ENCODE assay signal across 17 mouse cellular contexts in genomic region chr9:103702452-103702851, GRCm38 (mm10). TPM values are rescaled to one million over a fixed set of nuclear protein-coding genes. Genes with fewer than 3 reads are reported as not detected.
DNase-seq lines count a peak whose midpoint lies in the region; ATAC-seq and TF ChIP-seq lines count a peak whose summit lies in the region.
"Had no signal": no experiment of that assay in that cellular context is flagged by ENCODE, and none has a peak within 500 bp of the region (broad histone marks: within the 10 kb centered on the region; RNA-seq: fewer than 3 reads in every experiment).

No protein-coding gene starts in this region.

- no peak for ATAC-seq in liver, embryonic 14.5 days (ENCODE audit: insufficient read depth)

- no peaks in the 10 kb centered on the region for H3K27me3 ChIP-seq in liver, embryonic 14.5 days (ENCODE audit: control insufficient read depth, insufficient read depth, low read length)
- H3K27me3 ChIP-seq: neural tube, embryonic 13.5 days had no signal

- H3K4me1 ChIP-seq in liver, embryonic 14.5 days (replicated peaks; ENCODE audit: control insufficient read depth in 2 of 2, insufficient read depth in 2 of 2, low read length in 1 of 2), result no peaks in the 10 kb centered on the region
- H3K4me1 ChIP-seq: limb, embryonic 10.5 days had no signal

- no peak for DNase-seq in gastrocnemius, adult 2 months
- no peak for DNase-seq in gastrocnemius, postnatal 10 days
- no peak for DNase-seq in liver, embryonic 14.5 days (ENCODE audit: low read depth in 3 of 3, low spot score in 3 of 3)
- DNase-seq in liver (no peak), adipocyte (ENCODE audit: low spot score) (no peak)
- DNase-seq in B cell, adult 2 months, result peak; percentile 34 to 39
- DNase-seq in brain, embryonic 14.5 days (ENCODE audit: low read depth), result no peak
- no peak for DNase-seq in urinary bladder, adult 18-20 months (ENCODE audit: low spot score in 2 of 2)
- DNase-seq: cerebellum, adult 18-20 months; midbrain, embryonic 14.5 days; right cerebral cortex, adult 18-20 months; thymus, postnatal 14 days had no signal

- no peaks in the 10 kb centered on the region for H3K36me3 ChIP-seq in liver, embryonic 14.5 days (replicated peaks; ENCODE audit: control insufficient read depth, insufficient read depth, low read depth)

- H3K9ac ChIP-seq in liver, embryonic 14.5 days (replicated peaks), result no peak overlapping the region
- H3K9ac ChIP-seq: hindbrain, embryonic 14.5 days; neural tube, embryonic 13.5 days had no signal

- no peak overlapping the region for H3K4me2 ChIP-seq in liver, embryonic 14.5 days (ENCODE audit: low read depth)
- H3K4me2 ChIP-seq: heart, embryonic 11.5 days; hindbrain, embryonic 14.5 days; neural tube, embryonic 13.5 days had no signal

- no peak overlapping the region for H3K4me3 ChIP-seq in gastrocnemius, adult 2 months
- no peak overlapping the region for H3K4me3 ChIP-seq in liver, embryonic 14.5 days (ENCODE audit: insufficient read depth in 1 of 2, low read depth in 2 of 2, low read length in 2 of 2)
- H3K4me3 ChIP-seq: limb, embryonic 10.5 days; neural tube, embryonic 13.5 days had no signal

- intact Hi-C loops in gastrocnemius, adult 2 months (cut with DNase I), result no loop called here

- TF ChIP-seq POLR2A in brain, embryonic 14.5 days (IDR thresholded peaks at IDR 0.05; ENCODE audit: borderline replicate concordance, extremely low read depth, insufficient read depth, insufficient read length, poor library complexity, severe bottlenecking), result no peak

- H3K27ac ChIP-seq in gastrocnemius, adult 2 months, result no peak overlapping the region
- no peak overlapping the region for H3K27ac ChIP-seq in liver, embryonic 14.5 days
- H3K27ac ChIP-seq: hindbrain, embryonic 14.5 days; limb, embryonic 10.5 days; neural tube, embryonic 13.5 days had no signal

- no peaks in the 10 kb centered on the region for H3K9me3 ChIP-seq in liver, embryonic 14.5 days (ENCODE audit: control insufficient read depth, low read length)
- H3K9me3 ChIP-seq: limb, embryonic 10.5 days; neural tube, embryonic 13.5 days had no signal

- peak; percentile 11; the same call in 1 of the 2 replicates for TF ChIP-seq CTCF in gastrocnemius, adult 2 months (IDR thresholded peaks at IDR 0.05)
- peak; percentile 30 for TF ChIP-seq CTCF in liver, embryonic 14.5 days (IDR thresholded peaks at IDR 0.05; ENCODE audit: low read depth)
- TF ChIP-seq CTCF in brain, embryonic 14.5 days (IDR thresholded peaks at IDR 0.05; ENCODE audit: borderline replicate concordance, extremely low read depth, insufficient read depth, insufficient read length), result peak; percentile 33; the same call in 1 of the 2 replicates

- WGBS in liver, embryonic 14.5 days (ENCODE audit: insufficient replicate concordance), result 82% methylated on average over 5 of the region's 5 CpGs

- no peak for TF ChIP-seq EP300 in liver, embryonic 14.5 days (IDR thresholded peaks at IDR 0.05; ENCODE audit: low read depth)

RNA-seq across cellular contexts. Expression of gene Tmem108, which starts 59.2 kb away (rescaled TPM):
- not detected for total RNA-seq in gastrocnemius, adult 2 months (2021)
- under 1 TPM; 0.61 to 0.77 TPM for total RNA-seq in gastrocnemius, postnatal 10 days (2021)
- 0.51 and 0.60 TPM in 2 replicates for polyA plus RNA-seq in liver, embryonic 14.5 days (2012; rRNA removed)
- polyA plus RNA-seq in liver, embryonic 14.5 days (2014; fragmentation: Nextera tagmentation; extraction: Ambion mirVana), result 1.0 and 1.2 TPM in 2 replicates
- 28.2 and 34.8 TPM in 2 replicates for polyA plus RNA-seq in brain, embryonic 14.5 days (2012; rRNA removed)
- total RNA-seq: gastrocnemius, adult 18-20 months had no signal

Comparison
In these comparisons a context has a peak if more than half of its experiments do, and no peak if none do; other contexts are left out.
1. DNase-seq: peak in B cell, adult 2 months (2 of 2); none in gastrocnemius, adult 2 months (single experiment), gastrocnemius, postnatal 10 days (single experiment), liver, embryonic 14.5 days (0 of 3), liver (single experiment), brain, embryonic 14.5 days (single experiment), adipocyte (single experiment) and urinary bladder, adult 18-20 months (0 of 2).
2. Peak in every context shown above with its lines, with median percentiles within 50 percentile points of each other: CTCF ChIP-seq.